Mouse (Mus musculus) cerebellum, postnatal 36 days (tissue): ENCODE measurements at regions not wholly inside any gene's neighbourhood (a gene's known extent, or its start where the extent isn't known, plus 50 kb on each side); places are given as distances from the start of the nearest gene placed in this dataset.
A peak's percentile ranks its signal among the peaks of the same experiment; 100 is the strongest.

Source experiments
- DNase-seq, 2 experiments: peaks; one replicate each; pipeline ENCODE4 v3.0.0; 2021 to 2022; ENCODE audit warnings: mixed read lengths in 2 of 2

DNA sequence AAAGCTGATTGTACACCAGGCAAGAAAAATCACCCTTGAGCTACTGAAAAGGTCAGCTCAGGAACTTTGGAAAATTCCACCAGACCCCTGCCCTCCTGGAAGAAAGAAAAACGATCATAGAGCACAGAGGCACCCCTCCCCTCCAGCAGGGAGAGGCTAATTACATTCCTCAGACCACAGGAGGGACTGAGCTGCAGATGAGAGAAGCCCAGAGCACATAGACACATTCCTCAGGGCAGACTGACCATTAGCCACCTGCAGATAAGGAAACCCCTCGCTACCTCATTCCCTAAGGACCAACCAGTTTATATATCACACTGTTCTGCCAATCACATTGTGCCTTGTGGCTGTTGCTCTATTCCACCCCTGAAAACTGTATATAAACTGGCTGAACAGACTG is 230.3 kb downstream of the Parp8 start:
- no peak for DNase-seq

DNA sequence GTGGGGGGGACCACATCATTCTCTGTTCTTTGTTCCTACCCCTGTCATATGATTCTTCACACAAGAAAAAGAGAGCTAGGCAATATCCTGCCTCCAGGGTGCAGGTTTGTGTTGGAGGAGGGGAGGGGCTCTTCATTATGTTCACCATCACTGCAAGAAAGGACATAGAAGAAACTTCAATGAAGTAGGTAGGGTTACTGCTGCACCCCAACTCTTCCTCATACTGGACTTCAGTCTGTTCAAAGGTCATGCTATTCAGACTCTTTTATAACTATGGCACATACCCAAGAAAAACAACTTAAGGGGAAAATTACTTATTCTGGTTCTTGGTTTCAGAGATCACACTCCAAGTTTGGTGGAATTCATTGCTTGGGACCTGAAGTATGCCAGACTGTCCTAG is 243.7 kb downstream of the Parp8 start:
- DNase-seq = no peak

GRCm38 (mm10) chr13:116765491-116765890 is 259.8 kb downstream of the Parp8 start:
- no peak for DNase-seq

DNA sequence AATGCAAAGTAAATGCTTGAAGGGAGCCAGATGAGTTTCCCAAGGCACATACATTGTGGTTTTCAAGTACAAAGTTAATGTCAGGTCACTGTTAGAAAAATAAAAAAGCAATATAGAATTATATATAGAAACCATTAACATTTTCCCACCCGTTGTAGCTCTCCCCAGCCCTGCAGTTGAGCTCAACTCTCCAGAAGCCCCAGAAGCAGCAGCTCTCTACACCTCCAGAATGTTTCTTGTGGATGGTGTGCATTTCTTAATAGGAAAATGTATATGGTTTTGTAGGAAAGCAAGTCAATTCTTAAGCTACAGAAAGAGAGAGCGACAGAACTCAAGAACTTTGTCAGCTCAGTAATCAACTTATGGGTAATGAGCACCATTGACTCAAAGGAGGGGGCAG is 265.4 kb downstream of the Parp8 start:
- DNase-seq = no peak

GRCm38 (mm10) chr13:116740825-116741224 is 284.5 kb downstream of the Parp8 start:
- DNase-seq = no peak

- DNase-seq = peak in 1 of 2 experiments; percentile 20
Measured at GRCm38 (mm10) chr13:116723361-116724153, 301.8 kb downstream of the Parp8 start.

DNA sequence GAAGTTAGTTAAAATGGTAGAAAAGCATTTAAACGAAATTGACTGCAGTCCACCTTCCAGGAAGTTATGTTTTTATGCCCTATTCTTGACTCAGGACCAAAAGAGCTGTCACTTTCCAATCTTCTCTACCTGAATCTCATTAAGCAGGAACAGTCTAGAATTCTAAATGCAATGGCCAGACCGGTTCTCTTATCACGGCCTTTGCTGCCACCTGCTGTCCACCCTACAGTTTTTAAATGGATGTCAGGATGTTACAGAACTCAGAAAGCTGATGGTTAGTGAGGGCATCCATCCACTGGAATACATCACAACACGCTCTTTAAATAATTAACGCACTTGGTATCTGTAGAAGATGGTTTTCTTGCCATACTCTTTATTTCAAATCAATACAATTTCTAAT is 310.5 kb downstream of the Parp8 start:
- peak; percentile 56 to 59 for DNase-seq

DNA sequence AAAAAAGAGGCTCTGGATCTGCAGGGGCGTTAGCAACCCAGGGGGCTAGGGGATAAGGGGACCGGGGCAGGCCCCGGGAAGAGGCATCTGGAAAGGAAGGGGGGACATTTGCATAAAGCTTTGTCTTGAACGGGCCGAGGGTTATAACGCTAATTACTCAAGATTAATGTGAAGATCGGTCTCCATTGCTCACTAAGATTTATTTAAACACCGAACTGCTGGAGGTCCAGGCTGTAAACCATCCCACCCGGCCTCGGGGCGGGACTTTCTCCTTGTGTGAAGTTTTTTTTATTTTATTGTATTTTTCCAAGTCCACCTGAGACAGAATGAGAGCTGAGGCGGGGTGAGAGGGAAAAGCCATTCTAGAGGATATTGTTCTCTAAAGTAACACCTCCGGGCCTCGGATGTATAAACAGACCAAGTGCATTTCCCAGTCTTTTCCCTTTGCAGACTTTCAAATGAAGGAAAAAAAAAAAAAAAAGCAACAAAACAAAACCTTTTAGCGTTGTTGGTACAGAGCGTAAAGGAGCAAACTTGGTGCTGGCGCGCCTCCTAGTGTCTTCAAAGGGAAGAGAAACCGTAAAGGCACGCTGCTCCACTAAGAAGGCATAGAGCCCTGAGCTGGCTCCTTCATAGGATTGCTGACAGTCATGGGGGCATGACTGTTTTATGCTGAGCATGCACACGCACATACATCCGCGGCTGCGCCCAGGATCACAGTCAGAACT is 313.3 kb downstream of the Parp8 start:
- peak; percentile 42 to 51 for DNase-seq

DNA sequence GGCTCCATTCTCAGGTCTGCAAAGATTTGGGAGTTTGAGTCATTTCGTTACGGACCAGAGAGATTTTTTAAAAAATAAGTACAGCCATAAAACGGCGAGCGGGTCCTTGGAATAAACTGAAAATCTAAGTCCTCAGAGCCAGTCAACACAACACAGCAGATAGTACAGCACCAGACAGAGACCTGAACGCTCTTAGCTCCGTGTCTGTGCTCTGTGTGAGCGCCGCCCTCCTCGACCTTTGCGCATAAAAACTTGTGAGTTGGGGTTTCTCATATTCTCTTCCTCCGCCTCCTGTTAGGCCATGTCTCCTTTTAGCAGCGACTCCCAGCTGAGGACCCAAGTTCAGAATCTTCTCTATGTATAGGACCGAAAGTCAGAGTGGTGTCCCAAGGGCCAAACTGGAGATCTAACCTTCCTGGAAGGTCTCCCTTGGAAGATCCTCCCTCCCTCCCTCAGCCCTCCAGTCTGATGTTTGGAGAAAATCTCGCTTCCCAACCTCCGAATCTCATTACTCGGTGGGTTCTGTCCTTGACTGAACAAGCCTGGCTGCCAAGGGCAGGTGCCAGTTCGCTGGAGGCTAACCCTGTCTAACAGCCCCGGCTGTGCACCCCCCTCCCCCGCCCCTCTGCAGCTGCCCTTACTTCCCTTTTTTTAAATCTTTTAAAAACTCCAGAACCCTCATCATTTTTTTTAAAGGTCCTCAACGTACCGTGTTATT is 314.0 kb downstream of the Parp8 start:
- no peak for DNase-seq

DNA sequence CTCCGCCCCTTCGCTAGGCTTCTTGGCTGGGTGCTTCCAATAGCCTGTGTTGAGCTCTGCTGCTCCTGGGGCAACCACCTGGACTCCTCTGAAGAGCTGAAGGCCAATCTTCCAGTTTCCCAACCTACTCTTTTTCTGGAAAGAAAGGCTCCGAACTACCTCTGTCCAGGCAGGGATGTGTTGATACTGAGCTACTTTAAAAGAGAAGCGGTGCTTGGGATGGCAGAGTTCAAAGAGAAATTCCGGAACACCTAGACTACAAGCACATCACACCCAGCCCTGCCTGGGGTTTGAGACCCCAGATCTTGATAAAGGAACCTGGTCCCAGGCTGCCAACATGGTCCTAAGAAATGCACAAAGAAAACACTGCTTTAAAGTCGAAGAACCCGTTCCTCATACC is 315.7 kb downstream of the Parp8 start:
- no peak for DNase-seq

DNA sequence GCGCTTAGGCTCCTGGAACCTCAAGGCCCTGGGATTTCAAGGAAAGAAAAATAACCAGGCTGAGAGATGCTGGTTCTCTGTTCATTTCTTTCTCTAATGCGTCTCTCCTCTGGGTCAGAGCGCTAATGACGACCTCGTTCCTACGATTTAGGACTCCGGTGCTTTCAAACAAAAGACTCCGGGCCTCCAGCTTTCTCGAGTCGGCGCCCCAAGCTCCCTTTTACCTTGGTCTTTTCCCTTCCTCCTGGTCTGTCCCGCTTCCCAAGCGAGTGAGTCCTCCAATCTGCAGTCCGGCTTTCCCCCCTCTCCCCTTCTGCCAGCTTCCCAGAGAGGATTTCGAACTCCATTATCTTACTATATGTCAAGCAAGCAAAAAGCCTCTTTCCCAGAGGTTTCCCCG is 316.5 kb downstream of the Parp8 start:
- no peak for DNase-seq

DNA sequence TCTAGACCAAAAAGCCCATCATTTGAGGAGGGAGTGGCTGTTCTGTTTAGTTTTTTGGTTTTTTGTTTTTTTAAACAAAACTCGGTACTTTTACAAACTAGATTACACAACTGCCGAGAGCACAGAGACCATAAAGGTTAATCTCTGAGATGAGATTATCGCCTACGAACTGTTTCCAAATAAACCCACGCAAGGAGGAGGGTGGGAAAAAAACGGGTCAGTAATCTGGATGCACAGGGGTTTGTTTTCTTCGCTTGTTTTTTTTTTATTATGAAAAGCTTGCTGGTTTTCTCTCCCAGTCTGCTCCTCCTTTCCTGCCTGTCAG is 316.9 kb downstream of the Parp8 start:
- no peak for DNase-seq

GRCm38 (mm10) chr13:116707621-116708455 is 317.5 kb downstream of the Parp8 start:
- no peak for DNase-seq

GRCm38 (mm10) chr13:116706401-116707330 is 318.7 kb downstream of the Parp8 start:
- no peak for DNase-seq

- no peak for DNase-seq
Measured at GRCm38 (mm10) chr13:116705611-116706386, 319.5 kb downstream of the Parp8 start.

- no peak for DNase-seq
Measured at GRCm38 (mm10) chr13:116688714-116689113, 336.6 kb downstream of the Parp8 start.
